Mouse (Mus musculus): ENCODE data around the gene Etfdh.

- TF ChIP-seq POLR2A (IDR thresholded peaks at IDR 0.05; ENCODE audit: borderline replicate concordance, low read depth, low read length): no peak
- no peak for TF ChIP-seq CTCF (IDR thresholded peaks at IDR 0.05; ENCODE audit: low read depth, low read length)
Observed at GRCm38 (mm10) chr3:79676411-79676810, 47.1 kb upstream of the Etfdh start.
